Mouse (Mus musculus) ovary, postnatal 14 days (tissue): ENCODE data around the gene Lrig3.

Experiments used
- DNase-seq: peaks from one replicate; pipeline ENCODE4 v3.0.0; 2022; ENCODE audit warnings: low spot score

Gene Lrig3

DNA sequence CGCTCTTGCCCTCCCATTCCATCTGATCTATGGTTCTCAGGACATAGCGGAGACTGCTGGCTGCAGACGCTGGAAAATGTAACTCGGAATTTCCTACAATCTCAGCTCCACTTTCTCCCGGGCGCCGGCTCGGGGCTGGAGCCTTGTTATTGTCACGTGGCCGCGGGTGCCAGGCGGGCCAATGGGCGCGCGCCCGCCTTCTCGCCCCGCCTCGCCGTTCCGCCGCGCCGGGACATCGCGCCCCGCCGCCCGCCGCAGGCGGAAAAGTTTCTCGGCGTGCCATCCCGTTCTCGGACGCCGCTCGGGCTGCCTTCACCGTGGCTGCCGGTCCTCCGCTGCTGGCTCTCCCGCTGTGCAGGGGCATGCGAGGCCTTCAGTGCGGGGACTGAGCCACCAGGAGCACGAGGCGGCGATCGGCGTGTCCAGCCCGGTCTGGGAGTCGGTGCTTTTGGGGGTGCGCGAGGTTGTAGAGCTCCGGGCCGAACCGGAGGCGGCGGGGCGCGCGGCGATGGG lies at the start of gene Lrig3:
TSS of gene Lrig3 (plus strand) at position 201 of the 513 bp plus-strand sequence.
- DNase-seq = peak; percentile 74

DNA sequence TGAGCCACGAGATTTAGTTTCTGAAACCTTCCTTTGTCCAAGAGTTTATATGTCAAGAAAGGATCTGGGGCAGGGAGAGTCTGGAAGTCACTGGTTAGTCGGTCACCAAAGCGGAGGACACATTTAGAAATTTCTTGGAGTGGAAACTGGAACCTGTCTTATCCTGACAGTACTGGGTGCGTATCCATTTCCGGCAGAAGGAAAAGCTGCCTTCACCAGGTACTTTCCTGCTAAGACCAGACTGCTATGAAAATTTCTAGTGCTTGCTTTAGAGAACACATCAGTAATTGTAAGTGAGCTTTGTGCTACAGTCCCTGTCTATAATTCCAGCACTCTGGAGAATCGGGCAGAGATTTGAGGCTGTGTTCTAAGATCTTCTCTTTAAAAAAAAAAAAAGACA lies 49.2 kb upstream of the Lrig3 start:
- no peak for DNase-seq

DNA sequence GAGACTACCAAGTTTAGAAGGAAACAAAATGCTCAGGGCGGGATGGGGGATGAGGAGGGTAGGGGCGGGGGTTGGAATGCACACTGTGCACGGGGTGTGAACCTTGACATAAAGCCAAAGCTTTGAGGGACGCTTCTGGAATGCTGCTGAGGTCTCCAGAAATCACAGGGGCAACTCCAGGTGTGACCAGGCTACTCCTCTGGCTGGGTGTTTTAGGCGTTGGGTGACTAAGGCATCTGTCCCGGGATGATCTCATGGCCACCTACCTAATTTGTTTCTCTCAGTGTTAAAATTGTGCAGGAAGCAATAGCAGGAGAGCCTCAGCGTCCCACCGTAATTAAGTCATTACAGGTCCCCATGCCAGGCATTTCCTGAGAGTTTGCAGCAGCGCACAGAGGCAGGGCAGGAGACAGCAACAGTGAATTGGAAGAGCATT lies 48.5 kb upstream of the Lrig3 start:
- no peak for DNase-seq

DNA sequence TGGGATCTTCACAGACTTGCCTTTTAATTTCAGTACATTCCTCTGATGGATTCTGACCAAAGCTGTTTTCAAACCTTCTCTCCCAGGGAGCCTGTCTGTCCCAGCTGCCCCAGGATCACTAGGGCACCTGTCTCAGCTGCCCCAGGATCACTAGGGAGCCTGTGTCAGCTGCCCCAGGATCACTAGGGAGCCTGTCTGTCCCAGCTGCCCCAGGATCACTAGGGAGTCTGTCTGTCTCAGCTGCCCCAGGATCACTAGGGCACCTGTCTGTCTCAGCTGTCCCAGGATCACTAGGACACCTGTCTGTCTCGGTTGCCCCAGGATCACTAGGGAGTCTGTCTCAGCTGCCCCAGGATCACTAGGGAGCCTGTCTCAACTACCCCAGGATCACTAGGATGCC lies 47.0 kb upstream of the Lrig3 start:
- no peak for DNase-seq

DNA sequence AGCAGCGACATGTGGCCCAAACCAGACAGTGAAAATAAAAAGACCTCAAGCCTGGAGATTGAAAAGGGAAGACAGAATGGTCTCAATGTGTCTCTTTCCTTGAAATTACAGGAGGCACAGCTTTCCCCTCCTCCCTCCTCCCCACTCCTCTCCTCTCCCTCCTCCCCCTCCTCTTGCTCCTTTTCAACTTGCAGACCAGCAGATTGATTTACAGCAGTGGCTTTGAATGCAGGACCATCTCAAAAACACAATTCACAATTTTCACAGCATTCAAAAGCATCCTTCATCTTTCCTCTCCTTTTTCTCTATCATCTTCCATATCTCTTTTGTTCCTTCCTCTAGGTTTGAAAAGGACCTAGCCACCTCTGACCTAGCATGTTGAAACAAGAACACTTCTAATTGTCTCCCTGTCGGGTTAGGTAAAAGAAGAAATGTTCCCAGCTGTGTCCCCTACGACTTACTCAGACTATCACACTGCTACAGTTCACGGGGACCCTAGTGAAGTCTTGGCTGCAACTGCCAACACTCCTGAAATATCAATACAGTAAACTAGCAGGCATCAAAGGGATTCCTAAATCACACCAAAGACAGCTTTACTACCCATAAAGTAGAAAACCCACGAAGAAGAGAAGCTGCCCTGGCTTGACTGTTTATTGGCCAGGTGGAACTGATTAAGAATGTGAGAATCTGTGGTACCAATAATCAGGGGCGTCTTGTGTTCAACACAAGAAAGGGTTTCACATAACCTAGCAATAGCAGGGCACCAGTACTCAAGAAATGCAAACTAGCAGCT lies 44.1 kb upstream of the Lrig3 start:
- DNase-seq = no peak

DNA sequence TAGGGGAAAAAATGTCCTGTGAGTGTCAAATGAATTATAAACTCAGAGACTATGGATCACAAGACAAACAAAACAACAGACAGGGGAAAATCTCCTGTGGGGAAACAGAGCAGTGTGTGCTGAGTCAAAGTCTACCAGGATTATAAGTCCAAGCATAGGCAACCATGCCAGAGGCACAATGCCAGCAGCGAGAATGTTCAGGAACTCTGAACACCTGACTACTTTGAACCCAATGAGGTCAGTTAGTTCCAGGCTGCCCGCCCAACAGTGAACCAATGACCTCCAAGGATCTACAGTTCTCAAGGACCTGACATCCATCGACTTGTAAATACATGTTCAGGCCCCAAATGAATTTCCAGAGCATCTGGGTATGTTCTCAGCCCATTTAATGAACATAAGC lies 36.0 kb upstream of the Lrig3 start:
- DNase-seq = no peak

DNA sequence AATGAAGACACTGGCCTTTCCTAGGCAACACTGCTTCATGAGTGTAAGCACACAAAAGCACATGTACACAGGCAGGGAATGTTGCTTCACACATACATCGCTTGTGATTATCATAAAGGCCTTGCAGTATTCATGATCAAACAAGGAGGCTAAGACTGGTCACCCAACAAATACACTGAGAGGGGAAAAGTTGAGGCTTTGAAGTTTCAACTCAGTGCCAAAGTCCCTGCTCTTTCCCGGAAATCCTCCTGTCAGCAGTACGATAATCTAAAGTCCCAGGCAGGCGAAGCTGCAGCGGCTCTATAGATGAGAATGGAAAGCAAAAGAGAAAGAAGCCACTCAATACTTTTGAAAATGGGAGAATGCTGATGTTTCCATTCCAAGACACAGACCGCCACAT lies 32.6 kb upstream of the Lrig3 start:
- DNase-seq = no peak

DNA sequence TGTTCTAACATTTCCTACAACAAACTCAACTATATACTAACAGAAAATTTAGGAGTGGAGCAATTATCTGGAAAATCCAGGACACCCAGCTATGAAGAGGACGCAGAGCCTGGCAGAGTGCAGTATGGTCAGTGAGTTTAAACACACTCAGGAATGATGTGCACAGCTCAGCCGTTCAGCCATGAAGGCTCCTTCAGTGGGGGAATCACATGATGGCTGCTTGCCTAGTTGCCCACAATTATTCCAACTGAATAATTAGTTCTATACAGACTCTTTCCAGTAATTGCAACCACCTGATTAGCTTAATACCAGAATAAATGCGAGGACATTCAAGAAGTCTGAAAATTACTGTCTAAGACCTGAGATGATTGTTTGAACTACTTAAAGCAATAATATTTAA lies 31.9 kb upstream of the Lrig3 start:
- DNase-seq = no peak

DNA sequence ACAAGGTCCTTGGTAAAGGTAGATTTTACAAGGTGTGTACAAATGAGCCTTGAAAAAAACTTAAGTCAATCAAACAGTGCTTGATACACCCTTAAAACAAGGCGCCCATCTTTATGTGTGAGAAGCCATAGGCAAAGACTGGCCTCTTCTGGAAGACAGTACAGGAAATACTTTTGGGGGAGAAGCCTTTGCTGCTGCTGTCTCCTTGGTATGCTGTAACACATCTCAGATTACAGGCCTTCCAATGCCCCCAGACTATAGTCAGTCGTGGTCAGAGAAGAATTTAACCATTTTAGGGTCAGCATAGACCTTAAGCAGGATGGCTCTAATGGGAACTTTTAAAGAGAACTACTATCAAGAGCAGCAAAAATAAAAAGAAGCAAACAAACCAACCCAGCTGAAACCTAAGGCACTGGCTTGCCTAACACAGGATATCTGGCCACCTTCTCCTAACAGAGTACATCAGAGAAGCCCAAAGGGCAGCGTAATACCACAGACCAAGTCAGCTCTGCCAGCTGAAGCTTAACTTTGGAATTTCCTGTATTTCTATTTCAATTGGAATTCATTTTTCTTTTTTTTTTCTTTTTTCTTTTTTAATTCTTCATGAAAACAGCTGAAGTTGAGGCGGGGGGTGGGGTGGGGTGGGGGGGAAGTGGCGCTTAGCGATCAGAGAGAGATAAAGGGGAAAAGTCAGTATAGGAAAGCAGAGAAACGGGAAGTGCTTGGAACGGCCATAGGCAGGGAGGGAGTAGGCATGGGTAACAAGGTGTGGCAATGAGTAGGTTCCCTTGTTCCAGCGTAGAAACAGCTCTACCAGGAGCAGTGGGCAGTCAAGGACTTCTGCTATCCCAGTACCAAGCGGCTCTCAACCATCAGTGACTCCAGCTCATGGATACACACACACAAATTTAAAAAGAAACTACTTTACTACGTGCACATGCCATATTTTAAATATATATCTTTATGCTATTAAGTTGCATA lies 28.2 kb upstream of the Lrig3 start:
- no peak for DNase-seq

DNA sequence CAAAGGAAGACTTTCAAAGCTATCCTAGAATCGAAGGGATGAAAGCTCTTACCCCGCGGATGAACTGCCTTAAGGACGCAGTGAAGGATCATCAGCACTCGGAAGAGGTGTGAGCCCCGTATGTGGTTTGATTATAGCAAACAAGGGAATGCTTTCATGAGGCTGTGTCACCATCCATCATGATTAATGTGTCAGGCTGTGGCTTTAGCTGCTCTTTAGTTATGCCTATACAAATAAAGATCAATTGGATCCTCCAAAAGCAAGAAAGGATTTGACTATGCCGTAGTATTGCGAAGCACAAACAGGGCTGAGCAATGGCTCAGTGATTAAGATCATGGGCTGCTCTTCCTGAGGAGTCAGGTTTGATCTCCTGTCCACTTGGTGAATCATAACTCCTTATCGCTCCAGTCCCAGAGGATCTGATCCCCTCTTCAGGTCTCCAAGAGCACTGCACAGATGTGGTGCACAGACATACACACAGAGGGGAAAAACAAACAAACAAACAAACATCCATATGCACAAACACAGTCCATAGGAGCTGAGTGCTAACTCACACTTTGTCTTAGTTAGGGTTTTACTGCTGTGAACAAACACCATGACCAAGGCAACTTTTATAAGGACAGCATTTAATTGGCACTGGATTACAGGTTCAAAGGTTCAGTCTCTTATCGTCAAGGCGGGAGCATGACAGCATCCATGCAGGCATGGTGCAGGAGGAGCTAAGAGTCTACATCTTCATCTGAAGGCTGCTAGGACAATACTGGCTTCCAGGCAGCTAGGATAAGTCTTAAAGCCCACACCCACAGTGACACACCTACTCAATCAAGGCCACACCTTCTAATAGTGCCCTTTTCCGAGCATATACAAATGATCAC lies 27.2 kb upstream of the Lrig3 start:
- no peak for DNase-seq

DNA sequence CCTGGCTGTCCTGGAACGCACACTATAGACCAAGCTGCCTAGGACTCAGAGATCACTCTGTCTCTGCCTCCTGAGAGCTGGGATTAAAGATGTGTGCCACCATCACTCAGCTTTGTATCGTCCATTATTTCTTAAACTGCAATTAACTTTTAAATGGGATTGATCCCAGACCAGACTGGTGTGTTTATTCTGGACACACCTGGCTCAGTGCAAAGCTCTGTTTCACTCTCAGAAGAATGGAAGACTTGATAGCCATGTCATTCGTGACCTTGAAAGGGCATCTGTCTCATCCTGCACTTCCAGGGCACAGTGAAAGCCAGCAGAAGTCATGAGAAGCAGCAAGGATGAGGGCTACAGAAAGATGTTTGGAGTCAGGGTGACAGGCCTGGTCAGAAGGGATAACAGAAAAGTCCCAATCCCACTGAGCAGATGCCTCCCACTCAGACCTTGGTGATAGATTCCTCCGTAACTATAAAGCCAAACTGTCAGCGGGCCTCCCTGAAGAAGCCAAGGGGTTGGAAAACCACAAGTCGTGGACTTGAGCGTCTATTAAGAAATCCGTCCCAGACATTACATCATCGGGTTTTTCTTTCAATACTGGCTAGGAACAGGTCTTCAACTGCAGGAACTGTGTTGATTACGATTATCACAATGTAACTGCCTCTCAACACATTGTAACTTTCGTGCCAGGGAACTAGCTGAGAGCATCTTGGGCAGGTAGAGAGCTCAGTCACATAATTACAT lies 25.5 kb upstream of the Lrig3 start:
- no peak for DNase-seq

DNA sequence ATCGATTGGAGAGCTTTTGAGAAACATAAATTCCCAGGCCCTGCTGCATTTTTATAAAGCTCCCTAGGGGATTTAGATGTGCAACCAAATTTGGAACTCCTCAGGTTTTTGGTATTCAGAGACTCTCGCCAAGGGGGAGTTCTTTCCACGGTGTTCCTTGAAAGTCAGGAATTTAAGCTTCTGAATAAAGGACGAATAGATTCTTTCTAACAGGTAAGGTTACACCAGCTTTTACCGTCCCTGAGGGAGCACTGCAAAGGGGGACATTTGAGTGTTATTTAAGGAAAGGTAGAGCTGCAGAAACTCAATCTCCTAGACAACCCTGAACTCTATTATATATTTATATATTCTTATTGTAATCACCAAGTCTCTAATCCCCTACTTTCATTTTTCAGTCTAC lies 22.9 kb upstream of the Lrig3 start:
- DNase-seq = no peak

DNA sequence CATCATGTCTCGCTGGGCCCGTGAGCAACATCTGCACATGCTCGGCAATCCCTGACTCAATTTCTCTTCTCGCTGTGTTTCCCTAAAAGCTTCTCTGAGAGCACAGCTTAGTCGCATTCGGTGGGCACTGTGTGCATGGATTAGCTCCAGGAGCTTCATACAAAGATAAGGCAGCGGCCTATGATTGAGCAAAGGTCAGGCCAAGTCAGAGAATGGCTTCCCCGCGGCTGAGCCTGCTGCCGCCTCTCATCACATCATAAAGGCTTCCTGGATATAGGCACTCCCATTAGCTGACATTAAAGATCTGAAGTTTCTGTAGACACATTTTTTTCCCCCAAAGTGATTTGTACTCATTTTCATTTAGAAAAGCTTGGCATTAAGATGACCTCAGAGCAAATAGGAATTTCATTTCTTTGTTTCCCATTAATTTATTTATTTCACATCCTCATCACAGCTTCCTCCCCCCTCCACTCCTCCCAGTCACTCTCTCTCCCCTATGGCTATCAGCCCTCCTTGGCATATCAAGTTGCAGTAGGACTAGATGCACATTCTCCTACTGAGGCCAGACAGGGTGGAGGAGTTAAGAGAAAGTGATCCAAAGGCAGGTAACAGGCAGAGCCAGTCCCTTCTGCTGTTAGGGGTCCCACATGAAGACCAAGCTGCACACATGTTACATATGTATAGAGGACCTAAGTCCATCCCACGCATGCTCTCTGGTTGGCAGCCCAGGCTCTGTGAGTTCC lies 21.0 kb upstream of the Lrig3 start:
- DNase-seq = no peak

DNA sequence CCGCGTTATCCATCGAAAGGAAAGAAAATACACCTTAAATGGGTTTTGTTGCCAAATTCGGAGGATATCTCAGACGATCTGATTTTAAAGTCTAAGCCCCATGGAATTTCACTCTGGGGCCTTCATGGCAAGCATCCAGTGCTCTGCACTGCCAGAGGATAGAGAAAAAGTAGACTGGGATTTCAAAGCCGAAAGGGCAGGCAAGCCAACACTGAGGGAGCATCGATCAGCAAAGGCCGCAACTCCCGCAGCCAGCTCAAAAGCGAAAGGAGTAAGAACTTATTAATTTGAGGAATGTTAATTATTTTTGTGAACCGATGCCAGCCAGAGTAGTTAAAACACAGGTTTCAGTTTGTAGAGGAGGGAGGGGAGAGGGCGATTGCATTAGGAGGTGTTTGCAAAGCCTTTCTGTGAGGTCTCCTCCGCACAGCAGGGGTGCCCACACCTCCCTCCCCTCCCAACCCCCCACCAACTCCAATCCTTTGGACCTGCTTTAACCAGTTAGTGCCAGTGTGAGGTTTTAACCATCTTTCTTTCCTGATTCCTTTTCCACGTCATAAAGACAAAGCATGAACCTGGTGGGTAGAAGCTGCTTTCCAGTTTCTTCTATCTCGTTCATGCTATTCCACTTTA lies 17.0 kb upstream of the Lrig3 start:
- DNase-seq = no peak

DNA sequence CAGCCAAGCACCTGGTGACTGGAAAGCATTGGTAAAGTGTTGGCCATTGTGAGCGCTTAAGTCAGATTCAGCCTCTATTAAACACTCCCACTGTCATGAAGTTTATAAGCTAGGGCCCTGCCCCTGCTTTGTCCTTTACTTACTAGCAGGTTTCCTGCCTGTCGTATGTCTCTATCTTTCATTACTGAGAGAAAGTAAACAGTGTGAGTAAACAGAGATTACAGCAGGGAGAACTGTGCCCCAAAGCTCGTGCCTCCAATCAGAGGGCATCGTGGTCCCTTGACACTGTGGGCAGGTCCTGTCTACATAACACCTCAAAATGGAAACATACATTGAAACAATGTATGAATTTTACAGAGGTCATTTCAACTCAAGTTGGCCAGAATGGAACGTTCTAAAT lies 14.3 kb upstream of the Lrig3 start:
- DNase-seq = no peak

DNA sequence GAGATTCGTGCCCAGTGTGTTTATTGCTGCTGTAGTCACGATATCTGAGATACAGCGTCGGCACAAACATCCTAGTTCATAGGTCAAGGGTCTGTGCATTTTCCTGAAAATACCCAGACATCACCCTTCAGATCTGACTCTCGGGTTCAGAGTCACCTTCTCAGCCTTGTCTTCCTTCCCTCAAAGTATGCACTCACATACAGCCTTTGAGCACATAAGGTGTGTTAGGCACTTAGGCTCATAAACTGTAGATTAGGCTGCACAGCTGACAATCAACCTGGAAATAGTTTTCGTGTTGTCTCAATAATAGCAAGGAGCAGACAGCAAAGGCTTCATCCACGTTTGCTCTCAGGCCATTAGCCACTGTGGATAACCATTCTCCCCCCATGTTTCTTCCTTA lies 11.6 kb upstream of the Lrig3 start:
- DNase-seq = no peak

DNA sequence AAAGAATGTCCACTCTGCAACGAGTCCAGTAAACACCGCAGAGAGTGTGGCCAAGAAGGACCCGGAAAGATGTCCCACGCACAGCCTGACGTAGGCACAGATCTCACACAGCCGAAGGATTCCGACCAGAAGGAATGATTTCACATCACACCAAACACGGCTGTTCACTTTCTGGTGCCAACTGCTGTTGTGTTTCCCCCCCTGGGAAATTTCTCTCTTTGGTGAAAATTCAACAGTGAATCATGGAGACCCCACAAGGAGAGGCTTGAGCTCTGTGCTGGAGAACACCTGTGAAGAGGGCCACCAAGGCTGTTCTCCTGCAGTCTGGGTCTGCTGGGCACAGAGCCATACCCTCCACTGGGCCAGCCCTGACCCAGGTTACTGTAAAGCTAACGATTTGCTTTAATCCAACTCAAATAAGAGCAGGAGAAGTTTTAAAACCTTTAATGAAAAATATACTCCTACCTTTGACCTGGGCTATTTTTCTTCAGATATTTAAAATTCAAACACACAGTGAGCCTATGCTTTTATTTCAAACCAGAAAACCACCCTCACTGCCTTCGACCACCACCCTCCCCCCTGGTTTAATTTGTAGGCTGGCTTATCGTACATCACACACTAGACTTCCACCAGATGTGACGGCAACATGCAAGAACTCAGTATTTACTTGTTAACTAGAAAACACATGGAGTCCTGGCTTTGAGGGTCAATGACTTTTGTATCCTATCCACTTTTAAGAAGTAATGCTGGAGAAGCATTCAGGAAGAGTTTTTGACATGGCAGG lies 11.0 kb upstream of the Lrig3 start:
- no peak for DNase-seq

DNA sequence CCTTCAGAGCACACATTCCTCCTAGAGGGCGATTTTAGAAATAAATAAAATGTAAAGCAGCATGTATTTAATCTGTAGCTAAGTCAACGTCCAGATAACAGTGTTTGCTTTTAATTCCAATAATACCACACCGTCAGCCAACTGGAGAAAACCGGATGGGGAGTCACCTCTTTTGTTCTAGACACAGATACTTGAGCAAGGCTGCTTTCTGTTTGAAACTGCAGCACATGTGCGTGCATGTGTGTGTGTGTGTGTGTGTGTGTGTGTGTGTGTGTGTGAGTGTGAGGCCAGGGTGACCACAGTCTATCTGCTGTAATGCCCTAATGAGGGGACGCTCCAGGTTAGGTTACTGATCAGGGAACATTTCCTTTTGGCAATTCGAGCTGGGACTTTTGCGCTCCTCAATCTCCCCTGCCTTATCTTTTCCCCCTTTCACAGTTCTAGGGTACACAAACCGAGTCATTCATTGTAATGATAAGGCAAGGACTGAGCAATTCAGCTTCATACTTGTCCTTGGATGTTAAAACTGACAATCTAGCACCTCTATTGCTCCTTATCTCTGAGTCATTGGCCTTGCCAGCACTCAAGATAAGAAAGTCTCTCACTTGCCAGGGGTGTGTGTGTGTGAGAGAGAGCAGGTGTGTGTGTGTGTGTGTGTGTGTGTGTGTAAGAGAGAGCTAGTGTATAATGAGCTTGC lies 4.4 kb upstream of the Lrig3 start:
- DNase-seq = no peak

DNA sequence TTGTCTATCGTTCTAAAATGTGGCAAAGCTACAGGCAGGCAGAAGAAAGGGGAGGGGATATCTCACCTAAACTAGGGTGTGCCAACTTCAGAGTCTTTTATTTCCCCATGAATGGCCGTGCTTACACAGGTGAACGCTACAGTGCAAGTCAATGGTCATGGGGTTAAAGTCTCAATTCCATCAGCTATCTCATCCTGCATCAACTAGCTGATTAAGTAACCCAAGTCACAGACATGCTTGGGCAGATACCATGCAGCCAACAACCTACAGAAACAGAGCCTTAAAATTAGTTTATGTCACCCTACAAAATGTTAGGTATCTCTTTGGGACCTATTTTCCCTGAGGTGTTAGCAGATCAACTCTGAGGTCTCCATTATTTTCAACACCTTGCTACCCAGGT lies 1.3 kb upstream of the Lrig3 start:
- DNase-seq = no peak
